Mouse (Mus musculus): ENCODE measurements at regions not wholly inside any gene's neighbourhood (a gene's known extent, or its start where the extent isn't known, plus 50 kb on each side); places are given as distances from the start of the nearest gene placed in this dataset.

- H3K36me3 ChIP-seq, result no peaks in the 10 kb centered on the region
- H3K27ac ChIP-seq, result no peak overlapping the region
- H3K9me3 ChIP-seq, result peaks cover 8% of the 10 kb centered on the region; the same call in 1 of the 2 replicates
- no peak overlapping the region for H3K4me3 ChIP-seq (replicated peaks)
- no peak overlapping the region for H3K4me2 ChIP-seq
- ATAC-seq (ENCODE audit: insufficient number of reproducible peaks, insufficient read depth, low FRiP score, low TSS enrichment, low read depth), result no peak
- no peak overlapping the region for H3K9ac ChIP-seq (replicated peaks)
- H3K4me1 ChIP-seq (replicated peaks), result peaks cover 10% of the 10 kb centered on the region; the same call in 1 of the 2 replicates
- H3K27me3 ChIP-seq, result peaks cover 30% of the 10 kb centered on the region
- 74% methylated on average over 4 of the region's 4 CpGs for WGBS
Measured at GRCm38 (mm10) chr4:143020658-143021057, 192.1 kb downstream of the Prdm2 start.

- Histone ChIP-seq H3K36me3 (no peaks in the 10 kb centered on the region), H3K9ac (replicated peaks) (no peak overlapping the region), H3K4me1 (replicated peaks) (peaks cover 9% of the 10 kb centered on the region; the same call in 1 of the 2 replicates), H3K4me2 (no peak overlapping the region), H3K9me3 (no peaks in the 10 kb centered on the region), H3K27me3 (peaks cover 26% of the 10 kb centered on the region), H3K4me3 (replicated peaks) (no peak overlapping the region), H3K27ac (no peak overlapping the region)
- 70% methylated on average over 8 of the region's 8 CpGs for WGBS
- no peak for ATAC-seq (ENCODE audit: insufficient number of reproducible peaks, insufficient read depth, low FRiP score, low TSS enrichment, low read depth)
Measured at GRCm38 (mm10) chr4:143012900-143013299, 199.9 kb downstream of the Prdm2 start.

GRCm38 (mm10) chr4:143001961-143002360 is 210.8 kb downstream of the Prdm2 start:
- no peak overlapping the region for H3K4me3 ChIP-seq (replicated peaks)
- no peak; the same call in 1 of the 2 replicates for ATAC-seq (ENCODE audit: insufficient number of reproducible peaks, insufficient read depth, low FRiP score, low TSS enrichment, low read depth)
- peaks cover 9% of the 10 kb centered on the region for H3K27me3 ChIP-seq
- no peaks in the 10 kb centered on the region for H3K36me3 ChIP-seq
- no peak overlapping the region for H3K27ac ChIP-seq
- H3K9ac ChIP-seq (replicated peaks), result no peak overlapping the region
- peaks cover 8% of the 10 kb centered on the region for H3K4me1 ChIP-seq (replicated peaks)
- H3K9me3 ChIP-seq, result no peaks in the 10 kb centered on the region
- WGBS, result 42% methylated on average over 13 of the region's 13 CpGs
- peak overlapping the region; percentile 9 for H3K4me2 ChIP-seq

DNA sequence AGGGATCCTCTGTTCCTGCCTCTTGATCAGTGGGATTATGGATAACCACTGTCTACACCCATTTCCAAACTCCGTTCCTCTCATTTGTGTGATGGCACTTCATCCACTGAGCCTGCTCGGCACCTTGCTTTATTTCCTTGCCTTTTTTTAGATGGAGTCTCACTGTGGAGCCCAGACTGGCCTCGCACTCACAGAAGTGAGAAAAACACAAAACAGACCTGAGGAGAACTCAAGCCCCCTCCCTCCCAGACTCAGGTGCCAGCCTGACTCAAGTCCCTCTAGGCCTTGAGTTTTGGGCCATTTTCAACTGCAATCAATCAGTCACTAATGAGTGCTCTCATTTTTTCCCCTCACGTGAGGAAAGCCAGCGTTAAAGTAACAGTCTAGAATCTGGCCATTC is 211.3 kb downstream of the Prdm2 start:
- Histone ChIP-seq H3K36me3 (no peaks in the 10 kb centered on the region), H3K9ac (replicated peaks) (no peak overlapping the region), H3K4me3 (replicated peaks) (no peak overlapping the region), H3K9me3 (no peaks in the 10 kb centered on the region), H3K4me1 (replicated peaks) (peaks cover 8% of the 10 kb centered on the region), H3K27me3 (peaks cover 9% of the 10 kb centered on the region), H3K27ac (no peak overlapping the region), H3K4me2 (peak overlapping the region; percentile 9)
- ATAC-seq (ENCODE audit: insufficient number of reproducible peaks, insufficient read depth, low FRiP score, low TSS enrichment, low read depth), result no peak
- 47% methylated on average over 5 of the region's 5 CpGs for WGBS

- H3K36me3 ChIP-seq, result no peaks in the 10 kb centered on the region
- 76% methylated on average over 4 of the region's 4 CpGs for WGBS
- ATAC-seq (ENCODE audit: insufficient number of reproducible peaks, insufficient read depth, low FRiP score, low TSS enrichment, low read depth), result no peak
Measured at GRCm38 (mm10) chr4:142996406-142996805, 216.4 kb downstream of the Prdm2 start.

DNA sequence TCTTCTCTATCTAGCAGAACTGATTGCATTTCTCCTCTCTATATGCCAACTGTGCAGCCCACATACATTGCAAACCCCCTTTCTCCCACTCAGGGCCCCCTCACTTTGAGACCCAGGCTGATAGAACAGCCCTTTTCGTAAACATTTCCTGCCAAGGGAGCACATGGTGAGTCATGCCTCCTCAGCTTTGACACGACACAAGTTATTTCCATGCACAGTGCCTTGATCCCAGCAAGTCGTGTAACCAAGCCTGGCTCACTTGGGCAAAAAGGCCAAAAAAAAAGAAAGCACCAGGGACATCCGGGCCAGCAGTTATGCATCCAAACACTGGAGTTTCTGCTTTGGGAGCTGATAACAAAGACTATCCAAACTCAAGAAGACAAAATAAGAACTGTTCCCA is 221.4 kb downstream of the Prdm2 start:
- no peaks in the 10 kb centered on the region; the same call in 1 of the 2 replicates for H3K27me3 ChIP-seq
- no peak for ATAC-seq (ENCODE audit: insufficient number of reproducible peaks, insufficient read depth, low FRiP score, low TSS enrichment, low read depth)
- H3K9me3 ChIP-seq, result no peaks in the 10 kb centered on the region
- H3K9ac ChIP-seq (replicated peaks), result no peak overlapping the region
- H3K4me2 ChIP-seq, result no peak overlapping the region
- peaks cover 3% of the 10 kb centered on the region; the same call in 1 of the 2 replicates for H3K4me1 ChIP-seq (replicated peaks)
- no peak overlapping the region for H3K4me3 ChIP-seq (replicated peaks)
- no peaks in the 10 kb centered on the region for H3K36me3 ChIP-seq
- 71% methylated on average over 4 of the region's 4 CpGs for whole genome bisulfite sequencing
- H3K27ac ChIP-seq, result no peak overlapping the region

More at GRCm38 (mm10) chr4:142996406-142996805, 216.4 kb downstream of the Prdm2 start:
- H3K4me2 ChIP-seq, result no peak overlapping the region
- no peak overlapping the region for H3K9ac ChIP-seq (replicated peaks)
- H3K9me3 ChIP-seq, result no peaks in the 10 kb centered on the region
- no peak overlapping the region for H3K27ac ChIP-seq
- H3K27me3 ChIP-seq, result no peaks in the 10 kb centered on the region
- no peak overlapping the region for H3K4me3 ChIP-seq (replicated peaks)
- H3K4me1 ChIP-seq (replicated peaks), result no peaks in the 10 kb centered on the region; the same call in 1 of the 2 replicates

GRCm38 (mm10) chr4:142989175-142989574 is 223.6 kb downstream of the Prdm2 start:
- Histone ChIP-seq H3K4me2 (peak overlapping the region; percentile 42), H3K27ac (no peak overlapping the region), H3K27me3 (no peaks in the 10 kb centered on the region; the same call in 1 of the 2 replicates), H3K4me3 (replicated peaks) (no peak overlapping the region), H3K36me3 (no peaks in the 10 kb centered on the region), H3K4me1 (replicated peaks) (peaks cover 6% of the 10 kb centered on the region; the same call in 1 of the 2 replicates), H3K9ac (replicated peaks) (0 out of 2 replicates have a peak overlapping the region, but pooled peaks have one; percentile 18), H3K9me3 (no peaks in the 10 kb centered on the region)
- 3% methylated on average over 8 of the region's 8 CpGs for WGBS
- no peak for ATAC-seq (ENCODE audit: insufficient number of reproducible peaks, insufficient read depth, low FRiP score, low TSS enrichment, low read depth)

- no peaks in the 10 kb centered on the region for H3K36me3 ChIP-seq
- no peaks in the 10 kb centered on the region; the same call in 1 of the 2 replicates for H3K27me3 ChIP-seq
- peaks cover 11% of the 10 kb centered on the region; the same call in 1 of the 2 replicates for H3K4me1 ChIP-seq (replicated peaks)
- H3K27ac ChIP-seq, result no peak overlapping the region
- H3K9ac ChIP-seq (replicated peaks), result no peak overlapping the region
- H3K9me3 ChIP-seq, result no peaks in the 10 kb centered on the region
- WGBS, result 68% methylated on average over 6 of the region's 6 CpGs
- H3K4me3 ChIP-seq (replicated peaks), result no peak overlapping the region
- H3K4me2 ChIP-seq, result no peak overlapping the region
- no peak for ATAC-seq (ENCODE audit: insufficient number of reproducible peaks, insufficient read depth, low FRiP score, low TSS enrichment, low read depth)
Measured at GRCm38 (mm10) chr4:142983295-142983624, 229.5 kb downstream of the Prdm2 start.

- Histone ChIP-seq H3K9ac (replicated peaks) (no peak overlapping the region), H3K4me3 (replicated peaks) (no peak overlapping the region), H3K9me3 (no peaks in the 10 kb centered on the region), H3K4me2 (no peak overlapping the region), H3K36me3 (no peaks in the 10 kb centered on the region), H3K4me1 (replicated peaks) (peaks cover 11% of the 10 kb centered on the region; the same call in 1 of the 2 replicates), H3K27ac (no peak overlapping the region), H3K27me3 (no peaks in the 10 kb centered on the region)
- 67% methylated on average over 8 of the region's 8 CpGs for WGBS
- no peak for ATAC-seq (ENCODE audit: insufficient number of reproducible peaks, insufficient read depth, low FRiP score, low TSS enrichment, low read depth)
Measured at GRCm38 (mm10) chr4:142982585-142983294, 230.1 kb downstream of the Prdm2 start.

DNA sequence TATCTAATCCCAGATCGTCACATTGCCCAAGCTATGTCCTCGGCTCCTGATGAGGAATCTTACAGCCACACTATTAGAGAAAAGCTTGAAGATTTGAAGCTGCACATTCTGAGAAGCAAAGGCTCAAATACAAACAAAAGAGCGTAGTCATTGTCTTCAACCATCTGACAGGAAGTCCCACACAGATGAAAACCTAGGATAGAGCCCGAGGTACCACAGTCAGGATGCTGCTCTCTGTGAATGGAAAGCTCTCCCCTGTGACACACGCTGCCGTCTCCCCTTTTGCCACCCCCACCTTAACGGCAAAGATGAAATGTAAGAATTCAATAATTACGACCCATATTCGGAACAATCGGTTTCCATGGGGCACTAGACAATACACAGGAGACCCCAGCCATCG is 237.2 kb downstream of the Prdm2 start:
- Histone ChIP-seq H3K4me1 (replicated peaks) (no peaks in the 10 kb centered on the region), H3K4me2 (no peak overlapping the region), H3K4me3 (replicated peaks) (no peak overlapping the region), H3K9ac (replicated peaks) (no peak overlapping the region), H3K27ac (no peak overlapping the region), H3K9me3 (0 out of 2 replicates have a peak, but pooled peaks cover 4% of the 10 kb centered on the region), H3K27me3 (no peaks in the 10 kb centered on the region), H3K36me3 (no peaks in the 10 kb centered on the region)
- 89% methylated on average over 11 of the region's 11 CpGs for WGBS
- ATAC-seq (ENCODE audit: insufficient number of reproducible peaks, insufficient read depth, low FRiP score, low TSS enrichment, low read depth), result no peak

DNA sequence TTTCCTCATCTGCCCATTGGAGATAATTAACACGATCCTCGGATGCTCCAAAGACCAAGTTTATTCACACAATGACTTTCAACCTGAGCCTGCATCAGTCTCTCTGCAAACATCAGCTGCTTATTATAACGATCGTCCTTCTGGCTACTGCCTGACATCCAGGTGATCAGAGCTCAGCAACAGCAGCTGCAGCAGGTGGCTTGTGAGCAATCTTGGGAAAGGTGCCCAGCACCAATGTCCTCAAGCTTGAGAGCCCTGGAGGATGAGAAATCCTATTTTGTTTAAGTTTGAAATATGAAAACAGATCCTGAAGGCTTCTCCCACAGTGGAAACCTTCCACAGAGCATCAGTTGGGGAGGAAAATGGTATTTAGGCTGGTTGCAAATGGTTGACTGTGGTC is 242.8 kb downstream of the Prdm2 start:
- Histone ChIP-seq H3K4me1 (replicated peaks) (no peaks in the 10 kb centered on the region), H3K36me3 (no peaks in the 10 kb centered on the region), H3K9ac (replicated peaks) (no peak overlapping the region), H3K27me3 (no peaks in the 10 kb centered on the region), H3K4me2 (no peak overlapping the region), H3K9me3 (0 out of 2 replicates have a peak, but pooled peaks cover 4% of the 10 kb centered on the region), H3K27ac (no peak overlapping the region), H3K4me3 (replicated peaks) (no peak overlapping the region)
- 86% methylated on average over 4 of the region's 4 CpGs for WGBS
- ATAC-seq (ENCODE audit: insufficient number of reproducible peaks, insufficient read depth, low FRiP score, low TSS enrichment, low read depth), result no peak

DNA sequence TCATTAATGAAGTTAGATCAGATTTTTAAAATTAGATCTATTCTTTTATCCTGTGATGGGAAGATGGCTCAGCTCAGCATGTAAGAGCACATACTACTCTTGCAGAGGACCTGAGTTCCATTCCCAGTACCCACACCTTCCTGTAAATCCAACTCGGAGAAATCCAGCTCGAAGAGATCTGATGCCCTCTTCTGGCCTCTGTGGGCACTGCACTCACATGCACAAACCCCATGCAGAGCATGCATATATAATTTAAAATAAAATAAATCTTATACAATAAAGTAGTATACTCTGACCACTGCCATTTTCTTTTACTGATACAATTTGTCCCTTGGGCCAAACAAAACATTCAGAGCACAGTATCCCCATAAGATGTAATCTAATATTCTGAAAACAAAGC is 245.2 kb downstream of the Prdm2 start:
- no peak overlapping the region for H3K4me3 ChIP-seq (replicated peaks)
- ATAC-seq (ENCODE audit: insufficient number of reproducible peaks, insufficient read depth, low FRiP score, low TSS enrichment, low read depth), result no peak
- no peak overlapping the region for H3K4me2 ChIP-seq
- no peak overlapping the region for H3K27ac ChIP-seq
- no peak overlapping the region for H3K9ac ChIP-seq (replicated peaks)
- H3K9me3 ChIP-seq, result 0 out of 2 replicates have a peak, but pooled peaks cover 4% of the 10 kb centered on the region
- WGBS, result 91% methylated on average over 2 of the region's 2 CpGs
- no peaks in the 10 kb centered on the region for H3K27me3 ChIP-seq
- H3K4me1 ChIP-seq (replicated peaks), result no peaks in the 10 kb centered on the region
- H3K36me3 ChIP-seq, result no peaks in the 10 kb centered on the region

Data from limb, embryonic 12.5 days (tissue).